ENCODE assay signal across 9 mouse cellular contexts in the genomic region with DNA sequence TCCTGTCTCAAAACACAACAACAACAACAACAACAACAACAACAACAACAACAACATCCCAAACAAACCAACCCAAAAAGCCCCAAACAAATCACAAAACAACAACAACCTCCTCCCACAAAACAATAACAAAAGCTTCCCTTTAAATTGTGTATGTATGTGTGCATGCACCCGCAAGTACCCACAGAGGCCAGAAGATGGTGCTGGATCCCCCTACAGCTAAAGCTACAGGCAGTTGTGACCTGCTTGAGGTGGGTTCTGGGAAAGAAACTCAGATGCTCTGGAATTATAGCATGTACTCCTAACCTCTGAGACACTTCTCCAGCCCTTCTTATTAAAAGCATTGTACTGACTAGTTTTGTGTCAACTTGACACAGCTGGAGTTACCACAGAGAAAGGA. TPM values are rescaled to one million over a fixed set of nuclear protein-coding genes. Genes with fewer than 3 reads are reported as not detected.
A peak's percentile ranks its signal among the peaks of the same experiment; 100 is the strongest.
DNase-seq lines count a peak whose midpoint lies in the region; ATAC-seq and TF ChIP-seq lines count a peak whose summit lies in the region.
"Had no signal": no experiment of that assay in that cellular context is flagged by ENCODE, and none has a peak within 500 bp of the region (broad histone marks: within the 10 kb centered on the region; RNA-seq: fewer than 3 reads in every experiment).

No protein-coding gene starts in this region.

- WGBS in intestine, postnatal 0 days, result 75% methylated on average over 1 of the region's 1 CpGs
- WGBS in intestine, embryonic 16.5 days, result 69% methylated on average over 1 of the region's 1 CpGs
- WGBS in lung, postnatal 0 days, result 48% methylated on average over 1 of the region's 1 CpGs

- no peak overlapping the region for H3K4me3 ChIP-seq in intestine, postnatal 0 days (ENCODE audit: low read depth, low read length)
- H3K4me3 ChIP-seq in intestine, embryonic 16.5 days (ENCODE audit: low read length), result no peak overlapping the region
- no peak overlapping the region for H3K4me3 ChIP-seq in E14TG2a.4 (replicated peaks; ENCODE audit: low read length)
- H3K4me3 ChIP-seq in lung, postnatal 0 days (ENCODE audit: low read depth, low read length), result no peak overlapping the region

- no peak overlapping the region for H3K27ac ChIP-seq in intestine, postnatal 0 days (ENCODE audit: low read depth, low read length)
- no peak overlapping the region for H3K27ac ChIP-seq in intestine, embryonic 16.5 days (ENCODE audit: low read length)
- H3K27ac ChIP-seq in lung, postnatal 0 days (ENCODE audit: low read length), result no peak overlapping the region
- H3K27ac ChIP-seq: macrophage had no signal

- H3K27me3 ChIP-seq in intestine, postnatal 0 days (replicated peaks; ENCODE audit: control insufficient read depth, insufficient read depth, low read length), result no peaks in the 10 kb centered on the region
- H3K27me3 ChIP-seq in intestine, embryonic 16.5 days (replicated peaks; ENCODE audit: control insufficient read depth, insufficient read depth, low read length), result no peaks in the 10 kb centered on the region
- H3K27me3 ChIP-seq in E14TG2a.4 (ENCODE audit: insufficient read depth, low read length), result peaks cover 5% of the 10 kb centered on the region; the same call in 1 of the 2 replicates
- H3K27me3 ChIP-seq in lung, postnatal 0 days (replicated peaks; ENCODE audit: insufficient read depth, low read length), result no peaks in the 10 kb centered on the region

- no peak overlapping the region for H3K4me2 ChIP-seq in intestine, postnatal 0 days (replicated peaks; ENCODE audit: low read depth)
- no peak overlapping the region for H3K4me2 ChIP-seq in intestine, embryonic 16.5 days (ENCODE audit: low read depth, low read length)
- no peak overlapping the region for H3K4me2 ChIP-seq in lung, postnatal 0 days (replicated peaks; ENCODE audit: low read depth, low read length)

- no peak overlapping the region for H3K9ac ChIP-seq in intestine, postnatal 0 days (ENCODE audit: low read depth, low read length)
- no peak overlapping the region for H3K9ac ChIP-seq in intestine, embryonic 16.5 days (ENCODE audit: low read depth, low read length)
- H3K9ac ChIP-seq in lung, postnatal 0 days (replicated peaks; ENCODE audit: low read depth), result no peak overlapping the region

- no peaks in the 10 kb centered on the region for H3K36me3 ChIP-seq in intestine, postnatal 0 days (ENCODE audit: control insufficient read depth, insufficient read depth)
- no peaks in the 10 kb centered on the region for H3K36me3 ChIP-seq in intestine, embryonic 16.5 days (ENCODE audit: control insufficient read depth, insufficient read depth, low read length)
- H3K36me3 ChIP-seq in E14TG2a.4 (ENCODE audit: insufficient read depth, low read length), result no peaks in the 10 kb centered on the region
- no peaks in the 10 kb centered on the region for H3K36me3 ChIP-seq in lung, postnatal 0 days (ENCODE audit: insufficient read depth, low read length)

- no peak; the same call in 1 of the 2 replicates for ATAC-seq in intestine, postnatal 0 days
- no peak for ATAC-seq in intestine, embryonic 16.5 days
- ATAC-seq in lung, postnatal 0 days, result no peak

- no peaks in the 10 kb centered on the region for H3K9me3 ChIP-seq in intestine, postnatal 0 days (ENCODE audit: control insufficient read depth)
- no peaks in the 10 kb centered on the region for H3K9me3 ChIP-seq in intestine, embryonic 16.5 days (ENCODE audit: control insufficient read depth, low read length)
- H3K9me3 ChIP-seq in E14TG2a.4 (ENCODE audit: low read length), result peaks cover 4% of the 10 kb centered on the region; the same call in 1 of the 2 replicates
- H3K9me3 ChIP-seq in lung, postnatal 0 days (ENCODE audit: low read length), result no peaks in the 10 kb centered on the region

- H3K4me1 ChIP-seq in intestine, postnatal 0 days (replicated peaks; ENCODE audit: control insufficient read depth, insufficient read depth, low read length), result no peaks in the 10 kb centered on the region
- H3K4me1 ChIP-seq in intestine, embryonic 16.5 days (ENCODE audit: control insufficient read depth, insufficient read depth, low read length), result no peaks in the 10 kb centered on the region
- H3K4me1 ChIP-seq in E14TG2a.4 (replicated peaks; ENCODE audit: low read depth, low read length), result peaks cover 30% of the 10 kb centered on the region
- no peaks in the 10 kb centered on the region for H3K4me1 ChIP-seq in lung, postnatal 0 days (ENCODE audit: insufficient read depth, low read depth, low read length)

- TF ChIP-seq CTCF in intestine, postnatal 0 days (IDR thresholded peaks at IDR 0.05; ENCODE audit: low read depth), result peak; percentile 77
- peak; percentile 89 for TF ChIP-seq CTCF in E14TG2a.4 (conservative IDR thresholded peaks at IDR 0.05; ENCODE audit: low read length)
- peak; percentile 76 for TF ChIP-seq CTCF in lung, postnatal 0 days (IDR thresholded peaks at IDR 0.05)

- TF ChIP-seq EP300 in lung, postnatal 0 days (IDR thresholded peaks at IDR 0.05), result no peak

- peak; percentile 58 for DNase-seq in c-Kit-positive CD71-positive TER-119-negative erythroid progenitor cells, embryonic 14.5 days (ENCODE audit: low read depth)
- DNase-seq in lung, postnatal 0 days (ENCODE audit: low spot score), result peak; percentile 55
- DNase-seq in right cerebral cortex, postnatal 4 days, result no peak
- no peak for DNase-seq in cerebellum, adult 11-12 months
- no peak for DNase-seq in c-Kit-positive CD71-positive TER-119-positive erythroid progenitor cells, embryonic 14.5 days (ENCODE audit: low spot score)

RNA-seq across cellular contexts. Expression of gene Vps45, which starts 22.7 kb away (rescaled TPM):
- polyA plus RNA-seq in intestine, postnatal 0 days (2015; fragmentation: Nextera tagmentation; extraction: Ambion mirVana), result 22.5 and 27.1 TPM in 2 replicates
- polyA plus RNA-seq in intestine, embryonic 16.5 days (2015; fragmentation: Nextera tagmentation; extraction: Ambion mirVana), result 28.0 and 28.5 TPM in 2 replicates
- 32.3 and 32.8 TPM in 2 replicates for polyA plus RNA-seq in lung, postnatal 0 days (2015; fragmentation: Nextera tagmentation; extraction: Ambion mirVana)

RNA-seq across cellular contexts. Expression of gene Otud7b, which starts 23.3 kb away (rescaled TPM):
- polyA plus RNA-seq in intestine, postnatal 0 days (2015; fragmentation: Nextera tagmentation; extraction: Ambion mirVana), result 16.6 and 17.0 TPM in 2 replicates
- 14.7 and 15.5 TPM in 2 replicates for polyA plus RNA-seq in intestine, embryonic 16.5 days (2015; fragmentation: Nextera tagmentation; extraction: Ambion mirVana)
- polyA plus RNA-seq in lung, postnatal 0 days (2015; fragmentation: Nextera tagmentation; extraction: Ambion mirVana), result 30.2 and 30.6 TPM in 2 replicates

Comparison
In these comparisons a context has a peak if more than half of its experiments do, and no peak if none do; other contexts are left out.
1. DNase-seq: peak in c-Kit-positive CD71-positive TER-119-negative erythroid progenitor cells, embryonic 14.5 days (single experiment) and lung, postnatal 0 days (single experiment); none in right cerebral cortex, postnatal 4 days (single experiment), cerebellum, adult 11-12 months (single experiment) and c-Kit-positive CD71-positive TER-119-positive erythroid progenitor cells, embryonic 14.5 days (single experiment).
2. Peak in every context shown above with its lines, with median percentiles within 50 percentile points of each other: CTCF ChIP-seq.